Mouse (Mus musculus): ENCODE data around the gene Def8.

GRCm38 (mm10) chr8:123467476-123467875 lies 44.1 kb downstream of the Def8 start:
- TF ChIP-seq POLR2A (IDR thresholded peaks at IDR 0.05; ENCODE audit: low read depth, low read length): no peak
- TF ChIP-seq POLR2AphosphoS2 (IDR thresholded peaks at IDR 0.05; ENCODE audit: low read depth, low read length): no peak
- TF ChIP-seq CTCF (conservative IDR thresholded peaks at IDR 0.05 in 1 of 2, IDR thresholded peaks at IDR 0.05 in 1 of 2; ENCODE audit: low read depth in 2 of 2, low read length in 2 of 2): no peak
- TF ChIP-seq MAZ (IDR thresholded peaks at IDR 0.05; ENCODE audit: low read depth, low read length): no peak
- TF ChIP-seq GABPA (IDR thresholded peaks at IDR 0.05; ENCODE audit: insufficient replicate concordance, low read depth, low read length): no peak
- TF ChIP-seq TCF12 (IDR thresholded peaks at IDR 0.05; ENCODE audit: low read depth, low read length): no peak
- no peak for TF ChIP-seq MEF2A (IDR thresholded peaks at IDR 0.05; ENCODE audit: borderline replicate concordance, low read depth, low read length)
